Mouse (Mus musculus) hindbrain, embryonic 13.5 days (tissue): ENCODE measurements around the gene Exoc3l4. TPM values are rescaled to one million over a fixed set of nuclear protein-coding genes. Genes with fewer than 3 reads are reported as not detected.
A peak's percentile ranks its signal among the peaks of the same experiment; 100 is the strongest.

Source experiments
- ATAC-seq: fragments of 200-750 bp; cut with Nextera tagmentation; 2 replicates; pipeline ENCODE4 v1.8.0; 2017; ENCODE audit warnings: moderate TSS enrichment; ENCODE audit not compliant: low FRiP score
- H3K27ac ChIP-seq: fragments of 300-500 bp; sonication (generic); 2 replicates; pipeline ENCODE4 v1.5.1; 2015; ENCODE audit warnings: inconsistent platforms, mild to moderate bottlenecking, moderate library complexity
- H3K27me3 ChIP-seq: fragments of 300-500 bp; sonication (generic); 2 replicates; pipeline ENCODE4 v1.6.1; 2015; ENCODE audit warnings: mild to moderate bottlenecking, inconsistent platforms
- H3K36me3 ChIP-seq: fragments of 300-500 bp; sonication (generic); 2 replicates; pipeline ENCODE4 v1.6.1; 2015; ENCODE audit warnings: mild to moderate bottlenecking, inconsistent platforms
- H3K4me1 ChIP-seq: fragments of 300-500 bp; sonication (generic); replicated peaks from 2 replicates; pipeline ENCODE4 v1.6.1; 2015; ENCODE audit warnings: inconsistent platforms
- H3K4me2 ChIP-seq: fragments of 300-500 bp; sonication (generic); 2 replicates; pipeline ENCODE4 v1.6.1; 2015; ENCODE audit warnings: inconsistent platforms, mild to moderate bottlenecking, moderate library complexity
- H3K4me3 ChIP-seq: fragments of 300-500 bp; sonication (generic); 2 replicates; pipeline ENCODE4 v1.5.1; 2015; ENCODE audit warnings: mild to moderate bottlenecking, inconsistent platforms
- H3K9ac ChIP-seq: fragments of 300-500 bp; sonication (generic); 2 replicates; pipeline ENCODE4 v1.6.1; 2015; ENCODE audit warnings: mild to moderate bottlenecking, inconsistent platforms
- H3K9me3 ChIP-seq: fragments of 300-500 bp; sonication (generic); 2 replicates; pipeline ENCODE4 v1.6.1; 2016; ENCODE audit warnings: inconsistent platforms
- WGBS: fragments of 180-500 bp; shearing (Covaris S2); methylation state at CpG from one replicate; pipeline ENCODE4 v1.1.7; 2015; 5-methylcytosine and 5-hydroxymethylcytosine counted together
- polyA plus RNA-seq: library from polyadenylated mRNA; unstranded; fragments of >200 nt; fragmentation: Nextera tagmentation; extraction: Ambion mirVana; gene quantifications from 2 replicates; pipeline ENCODE4 v1.2.1, GENCODE M21; 2015

Exoc3l4 gene
- 2.0 and 2.1 TPM in 2 replicates for polyA plus RNA-seq

- peaks cover 55% of the 10 kb centered on the region for H3K27me3 ChIP-seq
- peak; percentile 33; the same call in 1 of the 2 replicates for ATAC-seq
- peak within 1 kb of the TSS; percentile 6 for H3K4me3 ChIP-seq
- H3K36me3 ChIP-seq: no peaks in the 10 kb centered on the region
- no peaks in the 10 kb centered on the region for H3K9me3 ChIP-seq
- H3K27ac ChIP-seq: peak within 1 kb of the TSS; percentile 0; the same call in 1 of the 2 replicates
- peak within 1 kb of the TSS; percentile 51; the same call in 1 of the 2 replicates for H3K9ac ChIP-seq
- H3K4me2 ChIP-seq: peak within 1 kb of the TSS; percentile 44
- H3K4me1 ChIP-seq: peaks cover 23% of the 10 kb centered on the region
- WGBS: 6% methylated on average over 17 of the region's 17 CpGs
These were observed at the start of gene Exoc3l4 for GRCm38 (mm10) chr12:111416921-111417779. Exoc3l4 (plus strand) TSS chr12:111417017.

GRCm38 (mm10) chr12:111367065-111367464 is 49.8 kb upstream of the Exoc3l4 start:
- no peaks in the 10 kb centered on the region for H3K27me3 ChIP-seq
- 88% methylated on average over 7 of the region's 7 CpGs for WGBS
- H3K4me1 ChIP-seq: peaks cover 40% of the 10 kb centered on the region
- no peak overlapping the region for H3K4me3 ChIP-seq
- no peaks in the 10 kb centered on the region for H3K36me3 ChIP-seq
- ATAC-seq: no peak
- no peaks in the 10 kb centered on the region for H3K9me3 ChIP-seq
- H3K4me2 ChIP-seq: no peak overlapping the region
- H3K9ac ChIP-seq: no peak overlapping the region
- H3K27ac ChIP-seq: no peak overlapping the region

GRCm38 (mm10) chr12:111370249-111370648 is 46.6 kb upstream of the Exoc3l4 start:
- Histone ChIP-seq H3K4me2 (no peak overlapping the region), H3K27me3 (no peaks in the 10 kb centered on the region), H3K27ac (no peak overlapping the region), H3K4me3 (no peak overlapping the region), H3K36me3 (no peaks in the 10 kb centered on the region), H3K4me1 (peaks cover 38% of the 10 kb centered on the region), H3K9me3 (no peaks in the 10 kb centered on the region), H3K9ac (no peak overlapping the region)
- WGBS: 62% methylated on average over 4 of the region's 4 CpGs
- peak; percentile 21; the same call in 1 of the 2 replicates for ATAC-seq

GRCm38 (mm10) chr12:111371905-111372304 is 44.9 kb upstream of the Exoc3l4 start:
- WGBS: 84% methylated on average over 7 of the region's 7 CpGs

GRCm38 (mm10) chr12:111373411-111373810 is 43.4 kb upstream of the Exoc3l4 start:
- Histone ChIP-seq H3K9ac (no peak overlapping the region), H3K27me3 (no peaks in the 10 kb centered on the region), H3K27ac (no peak overlapping the region), H3K36me3 (no peaks in the 10 kb centered on the region), H3K4me1 (peaks cover 52% of the 10 kb centered on the region), H3K4me3 (no peak overlapping the region), H3K9me3 (no peaks in the 10 kb centered on the region), H3K4me2 (no peak overlapping the region)
- ATAC-seq: no peak
- WGBS: 67% methylated on average over 6 of the region's 6 CpGs

More at GRCm38 (mm10) chr12:111371905-111372304, 44.9 kb upstream of the Exoc3l4 start:
- peaks cover 52% of the 10 kb centered on the region for H3K4me1 ChIP-seq
- no peaks in the 10 kb centered on the region for H3K9me3 ChIP-seq
- no peaks in the 10 kb centered on the region for H3K36me3 ChIP-seq
- H3K27me3 ChIP-seq: no peaks in the 10 kb centered on the region
- ATAC-seq: no peak
- H3K9ac ChIP-seq: no peak overlapping the region
- no peak overlapping the region for H3K4me3 ChIP-seq
- no peak overlapping the region for H3K4me2 ChIP-seq
- H3K27ac ChIP-seq: no peak overlapping the region

- no peaks in the 10 kb centered on the region for H3K27me3 ChIP-seq
- no peak overlapping the region for H3K27ac ChIP-seq
- H3K36me3 ChIP-seq: no peaks in the 10 kb centered on the region
- peak overlapping the region; percentile 14; the same call in 1 of the 2 replicates for H3K9ac ChIP-seq
- H3K4me3 ChIP-seq: 0 out of 2 replicates have a peak overlapping the region, but pooled peaks have one; percentile 100
- peaks cover 46% of the 10 kb centered on the region for H3K4me1 ChIP-seq
- no peak for ATAC-seq
- H3K4me2 ChIP-seq: peak overlapping the region; percentile 91
- WGBS: 83% methylated on average over 10 of the region's 10 CpGs
- H3K9me3 ChIP-seq: no peaks in the 10 kb centered on the region
These were observed 42.1 kb upstream of the Exoc3l4 start for GRCm38 (mm10) chr12:111374727-111375126.

GRCm38 (mm10) chr12:111375559-111375958 is 41.3 kb upstream of the Exoc3l4 start:
- peaks cover 38% of the 10 kb centered on the region for H3K4me1 ChIP-seq
- H3K27ac ChIP-seq: 0 out of 2 replicates have a peak overlapping the region, but pooled peaks have one; percentile 96
- no peaks in the 10 kb centered on the region for H3K27me3 ChIP-seq
- 71% methylated on average over 12 of the region's 12 CpGs for WGBS
- H3K9me3 ChIP-seq: no peaks in the 10 kb centered on the region
- H3K4me3 ChIP-seq: peak overlapping the region; percentile 100
- H3K9ac ChIP-seq: peak overlapping the region; percentile 97
- no peak for ATAC-seq
- H3K4me2 ChIP-seq: peak overlapping the region; percentile 91
- no peaks in the 10 kb centered on the region for H3K36me3 ChIP-seq

- H3K4me3 ChIP-seq: peak overlapping the region; percentile 100
- no peaks in the 10 kb centered on the region for H3K36me3 ChIP-seq
- no peak for ATAC-seq
- H3K27ac ChIP-seq: peak overlapping the region; percentile 96; the same call in 1 of the 2 replicates
- peak overlapping the region; percentile 97 for H3K9ac ChIP-seq
- H3K4me1 ChIP-seq: peaks cover 37% of the 10 kb centered on the region
- H3K4me2 ChIP-seq: peak overlapping the region; percentile 91
- no peaks in the 10 kb centered on the region for H3K9me3 ChIP-seq
- 41% methylated on average over 6 of the region's 6 CpGs for WGBS
- no peaks in the 10 kb centered on the region for H3K27me3 ChIP-seq
These were observed 40.8 kb upstream of the Exoc3l4 start for GRCm38 (mm10) chr12:111376053-111376452.

GRCm38 (mm10) chr12:111376826-111377331 is 39.9 kb upstream of the Exoc3l4 start:
- no peaks in the 10 kb centered on the region for H3K9me3 ChIP-seq
- no peaks in the 10 kb centered on the region for H3K27me3 ChIP-seq
- ATAC-seq: peak; percentile 27
- H3K4me1 ChIP-seq: peaks cover 37% of the 10 kb centered on the region
- peak overlapping the region; percentile 97 for H3K9ac ChIP-seq
- H3K4me3 ChIP-seq: peak overlapping the region; percentile 100
- H3K36me3 ChIP-seq: no peaks in the 10 kb centered on the region
- peak overlapping the region; percentile 91 for H3K4me2 ChIP-seq
- under 1% methylated on average over 46 of the region's 49 CpGs for WGBS
- H3K27ac ChIP-seq: peak overlapping the region; percentile 96

- H3K9me3 ChIP-seq: no peaks in the 10 kb centered on the region
- peaks cover 37% of the 10 kb centered on the region for H3K4me1 ChIP-seq
- peak within 1 kb of the TSS; percentile 91 for H3K4me2 ChIP-seq
- H3K27ac ChIP-seq: peak within 1 kb of the TSS; percentile 96
- ATAC-seq: peak; percentile 96
- H3K9ac ChIP-seq: peak within 1 kb of the TSS; percentile 97
- H3K36me3 ChIP-seq: no peaks in the 10 kb centered on the region
- under 1% methylated on average over 75 of the region's 94 CpGs for WGBS
- no peaks in the 10 kb centered on the region for H3K27me3 ChIP-seq
- H3K4me3 ChIP-seq: peak within 1 kb of the TSS; percentile 100
These were observed 39.3 kb upstream of the Exoc3l4 start, which contains the start of gene Cdc42bpb for GRCm38 (mm10) chr12:111377376-111377973. Cdc42bpb (minus strand) TSS chr12:111377718.

GRCm38 (mm10) chr12:111377986-111378490 is 38.8 kb upstream of the Exoc3l4 start:
- WGBS: under 1% methylated on average over 32 of the region's 32 CpGs
- H3K4me1 ChIP-seq: peaks cover 37% of the 10 kb centered on the region
- H3K27ac ChIP-seq: peak overlapping the region; percentile 96
- ATAC-seq: peak; percentile 84
- H3K36me3 ChIP-seq: no peaks in the 10 kb centered on the region
- no peaks in the 10 kb centered on the region for H3K27me3 ChIP-seq
- H3K4me3 ChIP-seq: peak overlapping the region; percentile 100
- peak overlapping the region; percentile 97 for H3K9ac ChIP-seq
- H3K9me3 ChIP-seq: no peaks in the 10 kb centered on the region
- peak overlapping the region; percentile 91 for H3K4me2 ChIP-seq

GRCm38 (mm10) chr12:111378812-111379211 is 38.0 kb upstream of the Exoc3l4 start:
- Histone ChIP-seq H3K27me3 (0 out of 2 replicates have a peak, but pooled peaks cover under 1% of the 10 kb centered on the region), H3K4me1 (peaks cover 36% of the 10 kb centered on the region), H3K9ac (peak overlapping the region; percentile 97; the same call in 1 of the 2 replicates), H3K4me2 (peak overlapping the region; percentile 91), H3K36me3 (no peaks in the 10 kb centered on the region), H3K4me3 (peak overlapping the region; percentile 100), H3K27ac (peak overlapping the region; percentile 96; the same call in 1 of the 2 replicates), H3K9me3 (no peaks in the 10 kb centered on the region)
- no peak for ATAC-seq
- 71% methylated on average over 12 of the region's 12 CpGs for WGBS
